Mouse (Mus musculus): ENCODE measurements around the gene Mink1. TPM values are rescaled to one million over a fixed set of nuclear protein-coding genes. Genes with fewer than 3 reads are reported as not detected.

The Mink1 gene
- 8.5 and 10.2 TPM in 2 replicates for polyA plus RNA-seq (2015; fragmentation: Nextera tagmentation; extraction: Ambion mirVana)

GRCm38 (mm10) chr11:70562287-70562994 lies at the start of gene Mink1:
TSS of gene Mink1 (plus strand) at chr11:70562881.
- Histone ChIP-seq H3K9me3 (ENCODE audit: control insufficient read depth, low read length) (no peaks in the 10 kb centered on the region), H3K9ac (ENCODE audit: low read length) (peak within 1 kb of the TSS; percentile 85), H3K36me3 (ENCODE audit: control insufficient read depth, insufficient read depth, low read length) (no peaks in the 10 kb centered on the region; the same call in 1 of the 2 replicates), H3K27ac (replicated peaks) (peak within 1 kb of the TSS; percentile 90), H3K4me3 (ENCODE audit: low read depth, low read length) (peak within 1 kb of the TSS; percentile 85), H3K4me1 (replicated peaks; ENCODE audit: control insufficient read depth, insufficient read depth) (0 out of 2 replicates have a peak, but pooled peaks cover 3% of the 10 kb centered on the region), H3K4me2 (replicated peaks; ENCODE audit: low read depth) (peak within 1 kb of the TSS; percentile 95), H3K27me3 (ENCODE audit: control insufficient read depth, insufficient read depth, low read length) (no peaks in the 10 kb centered on the region)
- ATAC-seq (ENCODE audit: low FRiP score, low TSS enrichment) (peak; percentile 85), DNase-seq (ENCODE audit: low spot score) (peak; percentile 91)
- no peak for TF ChIP-seq EP300 (optimal IDR thresholded peaks at IDR 0.05)
- TF ChIP-seq CTCF (IDR thresholded peaks at IDR 0.05; ENCODE audit: low read depth), result no peak
- under 1% methylated on average over 52 of the region's 57 CpGs for WGBS

- ATAC-seq (ENCODE audit: low FRiP score, low TSS enrichment) (no peak), DNase-seq (ENCODE audit: low spot score) (no peak)
- Histone ChIP-seq H3K4me3 (ENCODE audit: low read depth, low read length) (no peak overlapping the region), H3K36me3 (ENCODE audit: control insufficient read depth, insufficient read depth, low read length) (no peaks in the 10 kb centered on the region), H3K27me3 (ENCODE audit: control insufficient read depth, insufficient read depth, low read length) (no peaks in the 10 kb centered on the region), H3K9me3 (ENCODE audit: control insufficient read depth, low read length) (no peaks in the 10 kb centered on the region), H3K9ac (ENCODE audit: low read length) (no peak overlapping the region), H3K27ac (replicated peaks) (no peak overlapping the region), H3K4me2 (replicated peaks; ENCODE audit: low read depth) (no peak overlapping the region), H3K4me1 (replicated peaks; ENCODE audit: control insufficient read depth, insufficient read depth) (no peaks in the 10 kb centered on the region)
- no peak for TF ChIP-seq EP300 (optimal IDR thresholded peaks at IDR 0.05)
- TF ChIP-seq CTCF (IDR thresholded peaks at IDR 0.05; ENCODE audit: low read depth), result peak; percentile 23; the same call in 1 of the 2 replicates
- WGBS, result 57% methylated on average over 11 of the region's 11 CpGs
These were observed 49.2 kb upstream of the Mink1 start for GRCm38 (mm10) chr11:70513520-70513919.

- Histone ChIP-seq H3K4me1 (replicated peaks; ENCODE audit: control insufficient read depth, insufficient read depth) (no peaks in the 10 kb centered on the region), H3K4me3 (ENCODE audit: low read depth, low read length) (no peak within 1 kb of the TSS), H3K9me3 (ENCODE audit: control insufficient read depth, low read length) (no peaks in the 10 kb centered on the region), H3K27ac (replicated peaks) (no peak within 1 kb of the TSS), H3K4me2 (replicated peaks; ENCODE audit: low read depth) (no peak within 1 kb of the TSS), H3K9ac (ENCODE audit: low read length) (no peak within 1 kb of the TSS), H3K36me3 (ENCODE audit: control insufficient read depth, insufficient read depth, low read length) (no peaks in the 10 kb centered on the region), H3K27me3 (ENCODE audit: control insufficient read depth, insufficient read depth, low read length) (no peaks in the 10 kb centered on the region)
- DNase-seq (ENCODE audit: low spot score) (no peak), ATAC-seq (ENCODE audit: low FRiP score, low TSS enrichment) (no peak)
- no peak for TF ChIP-seq EP300 (optimal IDR thresholded peaks at IDR 0.05)
- no peak for TF ChIP-seq CTCF (IDR thresholded peaks at IDR 0.05; ENCODE audit: low read depth)
- WGBS, result 88% methylated on average over 7 of the region's 7 CpGs
These were observed 48.4 kb upstream of the Mink1 start, which contains the start of gene Vmo1 for GRCm38 (mm10) chr11:70514288-70514687. TSS of gene Vmo1 (minus strand) at chr11:70514616.

- no peak for DNase-seq (ENCODE audit: low spot score)
- Histone ChIP-seq H3K4me3 (ENCODE audit: low read depth, low read length) (no peak overlapping the region), H3K36me3 (ENCODE audit: control insufficient read depth, insufficient read depth, low read length) (no peaks in the 10 kb centered on the region), H3K9me3 (ENCODE audit: control insufficient read depth, low read length) (no peaks in the 10 kb centered on the region), H3K27me3 (ENCODE audit: control insufficient read depth, insufficient read depth, low read length) (no peaks in the 10 kb centered on the region), H3K4me2 (replicated peaks; ENCODE audit: low read depth) (no peak overlapping the region), H3K27ac (replicated peaks) (no peak overlapping the region), H3K9ac (ENCODE audit: low read length) (no peak overlapping the region), H3K4me1 (replicated peaks; ENCODE audit: control insufficient read depth, insufficient read depth) (no peaks in the 10 kb centered on the region)
- TF ChIP-seq EP300 (optimal IDR thresholded peaks at IDR 0.05) (no peak), CTCF (IDR thresholded peaks at IDR 0.05; ENCODE audit: low read depth) (peak; percentile 85)
- 28% methylated on average over 2 of the region's 2 CpGs for WGBS
- ATAC-seq (ENCODE audit: low FRiP score, low TSS enrichment), result no peak
These were observed 46.3 kb upstream of the Mink1 start for GRCm38 (mm10) chr11:70516352-70516751.

GRCm38 (mm10) chr11:70518436-70518835 lies 44.2 kb upstream of the Mink1 start:
- no peak overlapping the region for H3K4me2 ChIP-seq (replicated peaks; ENCODE audit: low read depth)
- no peaks in the 10 kb centered on the region for H3K27me3 ChIP-seq (ENCODE audit: control insufficient read depth, insufficient read depth, low read length)
- no peaks in the 10 kb centered on the region for H3K4me1 ChIP-seq (replicated peaks; ENCODE audit: control insufficient read depth, insufficient read depth)
- H3K9ac ChIP-seq (ENCODE audit: low read length), result no peak overlapping the region
- no peaks in the 10 kb centered on the region for H3K9me3 ChIP-seq (ENCODE audit: control insufficient read depth, low read length)
- no peak overlapping the region for H3K4me3 ChIP-seq (ENCODE audit: low read depth, low read length)
- DNase-seq (ENCODE audit: low spot score) (no peak), ATAC-seq (ENCODE audit: low FRiP score, low TSS enrichment) (no peak)
- whole genome bisulfite sequencing, result 69% methylated on average over 1 of the region's 1 CpGs
- no peak overlapping the region for H3K27ac ChIP-seq (replicated peaks)
- no peaks in the 10 kb centered on the region for H3K36me3 ChIP-seq (ENCODE audit: control insufficient read depth, insufficient read depth, low read length)
- no peak for TF ChIP-seq EP300 (optimal IDR thresholded peaks at IDR 0.05)
- TF ChIP-seq CTCF (IDR thresholded peaks at IDR 0.05; ENCODE audit: low read depth), result no peak

- no peaks in the 10 kb centered on the region for H3K4me1 ChIP-seq (replicated peaks; ENCODE audit: control insufficient read depth, insufficient read depth)
- peak within 1 kb of the TSS; percentile 37 for H3K4me3 ChIP-seq (ENCODE audit: low read depth, low read length)
- ATAC-seq (ENCODE audit: low FRiP score, low TSS enrichment), result no peak
- no peaks in the 10 kb centered on the region for H3K9me3 ChIP-seq (ENCODE audit: control insufficient read depth, low read length)
- no peak for DNase-seq (ENCODE audit: low spot score)
- 80% methylated on average over 10 of the region's 10 CpGs for WGBS
- no peaks in the 10 kb centered on the region for H3K27me3 ChIP-seq (ENCODE audit: control insufficient read depth, insufficient read depth, low read length)
- H3K36me3 ChIP-seq (ENCODE audit: control insufficient read depth, insufficient read depth, low read length), result no peaks in the 10 kb centered on the region
- peak within 1 kb of the TSS; percentile 57 for H3K4me2 ChIP-seq (replicated peaks; ENCODE audit: low read depth)
- H3K9ac ChIP-seq (ENCODE audit: low read length), result peak within 1 kb of the TSS; percentile 70
- no peak for TF ChIP-seq EP300 (optimal IDR thresholded peaks at IDR 0.05)
- TF ChIP-seq CTCF (IDR thresholded peaks at IDR 0.05; ENCODE audit: low read depth), result no peak
- peak within 1 kb of the TSS; percentile 85 for H3K27ac ChIP-seq (replicated peaks)
These were observed 43.8 kb upstream of the Mink1 start, which contains the start of gene Gltpd2 for GRCm38 (mm10) chr11:70518923-70519322. TSS of gene Gltpd2 (plus strand) at chr11:70519196.
